Mouse (Mus musculus) bone marrow macrophage, adult 2 months (primary cell): ENCODE measurements around the gene Rbpjl. TPM values are rescaled to one million over a fixed set of nuclear protein-coding genes. Genes with fewer than 3 reads are reported as not detected.

Experiments
- H3K27ac ChIP-seq: 2 replicates; pipeline ENCODE4 v1.5.1; 2012; ENCODE audit warnings: low read depth, low read length; ENCODE audit not compliant: insufficient read depth
- H3K4me1 ChIP-seq: 2 replicates; pipeline ENCODE4 v1.6.1; 2012; ENCODE audit warnings: low read length; ENCODE audit not compliant: control insufficient read depth, insufficient read depth
- H3K4me3 ChIP-seq: 2 replicates; pipeline ENCODE4 v1.5.1; 2012; ENCODE audit warnings: mild to moderate bottlenecking, low read length, moderate library complexity; ENCODE audit not compliant: insufficient read depth
- CTCF ChIP-seq: IDR thresholded peaks from 2 replicates; pipeline ENCODE4 v1.5.1; 2012; ENCODE audit warnings: low read depth, mild to moderate bottlenecking, low read length, moderate library complexity
- POLR2A ChIP-seq: IDR thresholded peaks from 2 replicates; pipeline ENCODE4 v1.6.1; 2012; ENCODE audit warnings: mild to moderate bottlenecking, low read depth, low read length, borderline replicate concordance
- polyA plus RNA-seq: library from polyadenylated mRNA; stranded (reverse); fragments of >200 nt; gene quantifications from 2 replicates; pipeline ENCODE4 v1.2.4, GENCODE M21; 2012; ENCODE audit not compliant: missing spikeins, insufficient read depth, insufficient read length

Rbpjl gene
- polyA plus RNA-seq, 1 experiment, result not detected

- no peak overlapping the region for H3K27ac ChIP-seq
- H3K4me3 ChIP-seq, result no peak overlapping the region
- TF ChIP-seq POLR2A, result no peak
- H3K4me1 ChIP-seq, result peaks cover 74% of the 10 kb centered on the region
These were observed 32.5 kb downstream of the Rbpjl start for GRCm38 (mm10) chr2:164435216-164436090.

DNA sequence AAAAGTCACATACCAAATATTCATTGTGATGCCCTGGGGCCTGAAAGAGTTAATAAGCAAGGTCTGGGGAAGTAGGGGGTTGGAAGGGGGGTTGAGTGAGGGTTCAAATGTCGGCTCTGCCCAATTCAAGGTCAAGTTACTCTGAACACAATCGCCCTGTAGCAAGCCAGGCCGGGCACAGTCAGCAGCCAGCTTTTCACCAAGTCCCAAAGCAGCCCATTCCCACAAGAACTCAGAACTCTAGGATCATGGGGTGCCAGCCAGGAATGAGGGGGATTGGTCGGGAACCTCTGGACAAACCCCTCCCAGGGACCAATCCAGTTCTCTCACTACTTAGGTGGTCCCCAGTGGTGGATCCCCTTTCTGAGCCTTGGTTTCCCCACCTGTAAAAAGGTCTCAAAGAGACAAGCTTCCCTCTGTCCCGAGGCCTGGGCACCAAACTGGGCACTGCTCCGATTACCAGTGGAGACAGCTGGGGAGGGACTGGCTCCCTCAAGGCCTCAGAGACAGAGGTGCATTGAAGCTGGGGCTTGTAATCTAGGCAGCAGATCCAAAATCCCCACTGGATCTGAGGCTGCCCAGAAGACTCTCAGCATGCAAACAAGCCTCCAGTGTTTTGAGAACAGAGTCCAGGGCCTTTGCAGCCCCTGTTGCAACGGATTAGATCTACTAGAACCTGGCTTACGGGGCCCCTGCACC lies 33.4 kb downstream of the Rbpjl start:
- H3K4me1 ChIP-seq, result peaks cover 77% of the 10 kb centered on the region
- H3K4me3 ChIP-seq, result no peak overlapping the region
- no peak overlapping the region for H3K27ac ChIP-seq
- TF ChIP-seq POLR2A (no peak), CTCF (no peak)

- H3K27ac ChIP-seq, result no peak overlapping the region
- TF ChIP-seq CTCF (no peak), POLR2A (no peak)
- no peak overlapping the region for H3K4me3 ChIP-seq
- H3K4me1 ChIP-seq, result peaks cover 77% of the 10 kb centered on the region
These were observed 34.0 kb downstream of the Rbpjl start for GRCm38 (mm10) chr2:164436961-164437360.

GRCm38 (mm10) chr2:164437710-164438109 lies 34.8 kb downstream of the Rbpjl start:
- H3K27ac ChIP-seq, result no peak overlapping the region
- H3K4me3 ChIP-seq, result no peak overlapping the region
- no peak for TF ChIP-seq POLR2A
- no peak for TF ChIP-seq CTCF
- H3K4me1 ChIP-seq, result peaks cover 77% of the 10 kb centered on the region

DNA sequence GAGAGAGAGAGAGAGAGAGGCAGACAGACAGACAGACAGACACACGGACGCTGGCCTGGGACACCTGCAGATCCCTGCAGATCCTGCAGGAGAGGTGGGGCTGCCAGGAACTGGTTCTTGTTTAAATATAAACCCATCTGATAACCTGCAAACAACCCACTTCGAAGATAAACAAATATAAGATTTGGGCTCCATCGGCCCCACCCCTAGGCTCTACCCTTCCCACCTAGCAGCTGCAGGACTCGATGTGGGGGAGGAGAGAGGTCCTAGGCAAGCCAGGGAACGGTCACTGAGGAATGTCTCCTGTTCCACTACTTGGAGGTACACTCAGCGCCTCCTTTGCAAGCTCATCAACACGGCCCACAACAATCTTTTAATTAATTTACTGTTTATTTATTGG lies 35.3 kb downstream of the Rbpjl start:
- H3K4me1 ChIP-seq, result peaks cover 73% of the 10 kb centered on the region

GRCm38 (mm10) chr2:164439001-164439421 lies 36.1 kb downstream of the Rbpjl start:
- TF ChIP-seq POLR2A (no peak), CTCF (0 out of 2 replicates have a peak, but pooled peaks have one; percentile 11)
- Histone ChIP-seq H3K4me3 (peak overlapping the region; percentile 13; the same call in 1 of the 2 replicates), H3K4me1 (peaks cover 73% of the 10 kb centered on the region), H3K27ac (peak overlapping the region; percentile 48)

More for the DNA sequence above, 35.3 kb downstream of the Rbpjl start:
- Histone ChIP-seq H3K4me3 (no peak overlapping the region), H3K27ac (no peak overlapping the region)
- TF ChIP-seq POLR2A (no peak), CTCF (no peak)

GRCm38 (mm10) chr2:164440314-164440713 lies 37.4 kb downstream of the Rbpjl start:
- Histone ChIP-seq H3K27ac (peak overlapping the region; percentile 90; the same call in 1 of the 2 replicates), H3K4me3 (peak overlapping the region; percentile 81), H3K4me1 (peaks cover 67% of the 10 kb centered on the region)
- no peak for TF ChIP-seq POLR2A
- TF ChIP-seq CTCF, result no peak

GRCm38 (mm10) chr2:164441155-164441554 lies 38.2 kb downstream of the Rbpjl start:
- Histone ChIP-seq H3K27ac (peak overlapping the region; percentile 90), H3K4me1 (peaks cover 59% of the 10 kb centered on the region), H3K4me3 (peak overlapping the region; percentile 81)
- TF ChIP-seq POLR2A, result no peak
- no peak for TF ChIP-seq CTCF

GRCm38 (mm10) chr2:164441731-164442130 lies 38.8 kb downstream of the Rbpjl start:
- peak overlapping the region; percentile 81 for H3K4me3 ChIP-seq
- H3K4me1 ChIP-seq, result peaks cover 53% of the 10 kb centered on the region
- peak overlapping the region; percentile 90 for H3K27ac ChIP-seq

DNA sequence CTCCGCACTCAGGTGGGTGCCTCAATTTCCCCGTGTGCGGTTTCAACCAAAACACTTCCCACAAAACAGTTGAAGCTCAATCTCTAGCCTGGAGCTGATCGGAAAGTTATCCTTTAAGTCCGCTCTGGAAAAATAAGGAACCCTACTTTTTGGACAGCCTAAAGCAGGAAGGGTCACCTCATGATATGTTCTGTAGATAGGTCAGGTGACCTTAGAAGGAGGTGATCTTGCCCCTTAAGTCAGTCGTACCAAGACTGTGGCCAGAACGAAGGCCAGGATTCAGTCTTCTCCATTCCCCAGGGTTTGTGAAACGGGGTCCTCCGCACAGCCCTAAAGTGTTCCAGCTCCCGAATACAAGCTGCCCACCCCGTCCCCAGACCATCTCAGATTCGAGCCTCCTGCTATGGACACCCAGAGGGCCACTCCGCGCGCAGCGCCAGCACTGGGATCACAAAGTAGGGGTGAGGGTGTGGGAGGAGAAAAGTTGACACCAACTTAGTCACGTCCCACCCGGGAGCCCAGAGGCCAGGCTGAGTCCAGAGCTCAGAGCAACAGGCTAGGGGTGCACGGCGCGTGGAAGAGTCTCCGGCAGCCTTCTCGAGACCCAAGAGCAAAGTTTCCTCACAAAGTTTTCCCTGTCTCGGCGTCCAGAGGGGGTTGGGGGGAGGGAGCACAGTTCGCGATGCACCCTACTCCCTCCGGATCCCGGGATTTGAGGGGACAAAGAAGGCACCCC lies 39.5 kb downstream of the Rbpjl start:
- Histone ChIP-seq H3K4me1 (peaks cover 45% of the 10 kb centered on the region), H3K4me3 (peak overlapping the region; percentile 81), H3K27ac (peak overlapping the region; percentile 90)
- TF ChIP-seq POLR2A (no peak), CTCF (no peak)

More at GRCm38 (mm10) chr2:164441731-164442130, 38.8 kb downstream of the Rbpjl start:
- TF ChIP-seq CTCF (no peak), POLR2A (no peak)
